Mouse (Mus musculus): Measurements from ENCODE around the gene Lhfpl3.
A peak's percentile ranks its signal among the peaks of the same experiment; 100 is the strongest.

Lhfpl3 gene

GRCm38 (mm10) chr5:22928746-22929145 is 182.9 kb downstream of the Lhfpl3 start:
- DNase-seq: no peak

- DNase-seq: no peak
Measured at GRCm38 (mm10) chr5:22943306-22943705, 197.4 kb downstream of the Lhfpl3 start.

GRCm38 (mm10) chr5:22963300-22963699 is 217.4 kb downstream of the Lhfpl3 start:
- DNase-seq: peak in 1 of 2 experiments; percentile 15

- DNase-seq: no peak
Measured at GRCm38 (mm10) chr5:22986771-22987170, 240.9 kb downstream of the Lhfpl3 start.

GRCm38 (mm10) chr5:22999811-23000210 is 254.0 kb downstream of the Lhfpl3 start:
- peak; percentile 13 to 20 for DNase-seq

GRCm38 (mm10) chr5:23003123-23003797 is 257.4 kb downstream of the Lhfpl3 start:
- DNase-seq: peak; percentile 43 to 50

GRCm38 (mm10) chr5:23006207-23006606 is 260.3 kb downstream of the Lhfpl3 start:
- no peak for DNase-seq

GRCm38 (mm10) chr5:23010460-23010859 is 264.6 kb downstream of the Lhfpl3 start:
- DNase-seq: peak; percentile 82 to 87

GRCm38 (mm10) chr5:23013997-23014396 is 268.1 kb downstream of the Lhfpl3 start:
- DNase-seq: no peak

GRCm38 (mm10) chr5:23015587-23016335 is 269.9 kb downstream of the Lhfpl3 start:
- peak; percentile 38 to 41 for DNase-seq

GRCm38 (mm10) chr5:23034944-23035726 is 289.3 kb downstream of the Lhfpl3 start:
- peak; percentile 89 to 91 for DNase-seq

- DNase-seq: no peak
Measured at GRCm38 (mm10) chr5:23035727-23036029, 289.8 kb downstream of the Lhfpl3 start.

- DNase-seq: peak; percentile 69 to 74
Measured at GRCm38 (mm10) chr5:23040429-23040828, 294.6 kb downstream of the Lhfpl3 start.

- DNase-seq: peak; percentile 19 to 25
Measured at GRCm38 (mm10) chr5:23042862-23043261, 297.0 kb downstream of the Lhfpl3 start.

GRCm38 (mm10) chr5:23049083-23049663 is 303.3 kb downstream of the Lhfpl3 start:
- no peak for DNase-seq

- DNase-seq: no peak
Measured at GRCm38 (mm10) chr5:23051458-23051857, 305.6 kb downstream of the Lhfpl3 start.

- DNase-seq: no peak
Measured at GRCm38 (mm10) chr5:23094894-23095293, 349.0 kb downstream of the Lhfpl3 start.

- DNase-seq: no peak
Measured at GRCm38 (mm10) chr5:23106536-23106935, 360.7 kb downstream of the Lhfpl3 start.

- DNase-seq: no peak
Measured at GRCm38 (mm10) chr5:23111307-23111706, 365.4 kb downstream of the Lhfpl3 start.

GRCm38 (mm10) chr5:23114249-23114648 is 368.4 kb downstream of the Lhfpl3 start:
- no peak for DNase-seq

GRCm38 (mm10) chr5:23126851-23127250 is 381.0 kb downstream of the Lhfpl3 start:
- DNase-seq: peak; percentile 61

GRCm38 (mm10) chr5:23140183-23140921 is 394.5 kb downstream of the Lhfpl3 start:
- DNase-seq: peak; percentile 22 to 45
